Comparison of ENCODE assay signal across 8 mouse cellular contexts in genomic region chr5:128542049-128542448, GRCm38 (mm10). TPM values are rescaled to one million over a fixed set of nuclear protein-coding genes. Genes with fewer than 3 reads are reported as not detected.
DNase-seq lines count a peak whose midpoint lies in the region; ATAC-seq lines count a peak whose summit lies in the region.

No protein-coding gene starts in this region.

- intact Hi-C loops in left cerebral cortex, postnatal 14 days (cut with DNase I): no loop called here

- ATAC-seq in hindbrain, embryonic 14.5 days (ENCODE audit: low FRiP score): no peak
- ATAC-seq in limb, embryonic 15.5 days (ENCODE audit: insufficient number of reproducible peaks, low FRiP score, low TSS enrichment, low read depth): 0 out of 2 replicates have a peak, but pooled peaks have one; percentile 15

- no peak overlapping the region for H3K4me2 ChIP-seq in hindbrain, embryonic 14.5 days (replicated peaks)
- 0 out of 2 replicates have a peak overlapping the region, but pooled peaks have one; percentile 17 for H3K4me2 ChIP-seq in limb, embryonic 15.5 days

- H3K27ac ChIP-seq in hindbrain, embryonic 10.5 days: peak overlapping the region; percentile 80
- H3K27ac ChIP-seq in hindbrain, embryonic 14.5 days: no peak overlapping the region
- H3K27ac ChIP-seq in limb, embryonic 15.5 days: no peak overlapping the region

- H3K9me3 ChIP-seq in hindbrain, embryonic 10.5 days: no peaks in the 10 kb centered on the region
- H3K9me3 ChIP-seq in hindbrain, embryonic 14.5 days (ENCODE audit: control insufficient read depth, low read length): no peaks in the 10 kb centered on the region
- no peaks in the 10 kb centered on the region for H3K9me3 ChIP-seq in limb, embryonic 15.5 days

- no peak overlapping the region for H3K4me3 ChIP-seq in hindbrain, embryonic 10.5 days
- H3K4me3 ChIP-seq in hindbrain, embryonic 14.5 days (replicated peaks; ENCODE audit: low read length): no peak overlapping the region
- H3K4me3 ChIP-seq in limb, embryonic 15.5 days: no peak overlapping the region

- H3K9ac ChIP-seq in hindbrain, embryonic 14.5 days: no peak overlapping the region
- no peak overlapping the region for H3K9ac ChIP-seq in limb, embryonic 15.5 days

- H3K27me3 ChIP-seq in hindbrain, embryonic 10.5 days (ENCODE audit: insufficient read depth, poor library complexity, severe bottlenecking): peaks cover 16% of the 10 kb centered on the region
- no peaks in the 10 kb centered on the region for H3K27me3 ChIP-seq in hindbrain, embryonic 14.5 days (ENCODE audit: control insufficient read depth, insufficient read depth, low read length)
- H3K27me3 ChIP-seq in limb, embryonic 15.5 days: 0 out of 2 replicates have a peak, but pooled peaks cover 5% of the 10 kb centered on the region

- H3K36me3 ChIP-seq in hindbrain, embryonic 10.5 days: no peaks in the 10 kb centered on the region
- H3K36me3 ChIP-seq in hindbrain, embryonic 14.5 days (replicated peaks; ENCODE audit: control insufficient read depth, insufficient read depth): no peaks in the 10 kb centered on the region
- H3K36me3 ChIP-seq in limb, embryonic 15.5 days: no peaks in the 10 kb centered on the region

- DNase-seq in hindbrain, embryonic 10.5 days (ENCODE audit: low spot score): peak; percentile 43
- no peak for DNase-seq in hindbrain, embryonic 14.5 days (ENCODE audit: low spot score)
- peak; percentile 13 for DNase-seq in urinary bladder, postnatal 25 days (ENCODE audit: low spot score)
- no peak for DNase-seq in urinary bladder, adult 18-20 months (ENCODE audit: low spot score in 2 of 2)
- no peak for DNase-seq in left cerebral cortex, postnatal 14 days (ENCODE audit: low spot score in 2 of 2)
- DNase-seq in spleen, postnatal 4 days (ENCODE audit: low spot score in 2 of 2): no peak
- no peak for DNase-seq in cerebellum, postnatal 14 days

- 21% methylated on average over 10 of the region's 10 CpGs for WGBS in hindbrain, embryonic 10.5 days
- WGBS in hindbrain, embryonic 14.5 days: 24% methylated on average over 10 of the region's 10 CpGs
- 15% methylated on average over 10 of the region's 10 CpGs for WGBS in limb, embryonic 15.5 days

- H3K4me1 ChIP-seq in hindbrain, embryonic 10.5 days (replicated peaks): peaks cover 31% of the 10 kb centered on the region
- 0 out of 2 replicates have a peak, but pooled peaks cover under 1% of the 10 kb centered on the region for H3K4me1 ChIP-seq in hindbrain, embryonic 14.5 days (replicated peaks; ENCODE audit: control insufficient read depth, insufficient read depth, low read length)
- H3K4me1 ChIP-seq in limb, embryonic 15.5 days: peaks cover 12% of the 10 kb centered on the region

RNA-seq across cellular contexts. Expression of gene Fzd10, which starts 58.6 kb away (rescaled TPM):
- 16.0 and 22.3 TPM in 2 replicates for polyA plus RNA-seq in hindbrain, embryonic 10.5 days (2016; fragmentation: Nextera tagmentation; extraction: Ambion mirVana)
- polyA plus RNA-seq in hindbrain, embryonic 14.5 days (2014; fragmentation: Nextera tagmentation; extraction: Ambion mirVana): 5.3 and 5.7 TPM in 2 replicates
- 5.9 and 7.7 TPM in 2 replicates for polyA plus RNA-seq in limb, embryonic 15.5 days (2015; fragmentation: Nextera tagmentation; extraction: Ambion mirVana)
- 1 to 10 TPM; 6.3 to 9.5 TPM for total RNA-seq in left cerebral cortex, postnatal 14 days (2021)

Comparison
In these comparisons a context has a peak if more than half of its experiments do, and no peak if none do; other contexts are left out.
1. DNase-seq: peak in hindbrain, embryonic 10.5 days (single experiment) and urinary bladder, postnatal 25 days (single experiment); none in hindbrain, embryonic 14.5 days (single experiment), urinary bladder, adult 18-20 months (0 of 2), left cerebral cortex, postnatal 14 days (0 of 2), spleen, postnatal 4 days (0 of 2) and cerebellum, postnatal 14 days (0 of 2).